Mouse (Mus musculus): ENCODE measurements around the gene AC153137.1.
"Not testable (repeated sequence)": the region's sequence is repeated elsewhere in the genome, so short reads cannot be mapped to it uniquely, and the experiment has no call there.

Gene AC153137.1

GRCm38 (mm10) chr1:30977868-30978267 lies at the start of gene AC153137.1:
TSS of gene AC153137.1 (minus strand) at chr1:30977968.
- DNase-seq (ENCODE audit: low spot score), result not testable (repeated sequence)

GRCm38 (mm10) chr1:31023173-31023572 lies 45.4 kb upstream of the AC153137.1 start:
- no peak for DNase-seq (ENCODE audit: low spot score)

DNA sequence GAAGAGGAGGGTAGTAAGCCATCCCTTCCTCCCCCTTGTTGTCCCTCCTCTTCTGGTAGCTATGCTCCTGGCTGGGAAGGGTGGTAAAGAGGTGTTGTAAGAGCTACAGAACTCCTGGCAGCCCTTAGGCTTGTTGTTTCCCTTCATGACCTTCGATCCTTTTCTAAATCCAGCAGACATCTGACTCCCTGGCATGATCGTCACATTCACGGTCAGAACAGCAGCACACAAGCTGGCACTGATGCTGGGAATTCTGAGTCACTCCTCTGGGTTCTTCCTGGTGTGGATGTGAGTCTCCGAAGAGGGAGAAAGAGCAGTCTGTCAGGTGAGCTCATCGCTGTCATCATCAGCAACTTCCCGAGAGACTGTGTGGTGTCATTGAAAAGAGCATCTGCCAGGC lies 41.5 kb upstream of the AC153137.1 start:
- no peak for DNase-seq (ENCODE audit: low spot score)

GRCm38 (mm10) chr1:31017377-31017776 lies 39.6 kb upstream of the AC153137.1 start:
- no peak for DNase-seq (ENCODE audit: low spot score)

DNA sequence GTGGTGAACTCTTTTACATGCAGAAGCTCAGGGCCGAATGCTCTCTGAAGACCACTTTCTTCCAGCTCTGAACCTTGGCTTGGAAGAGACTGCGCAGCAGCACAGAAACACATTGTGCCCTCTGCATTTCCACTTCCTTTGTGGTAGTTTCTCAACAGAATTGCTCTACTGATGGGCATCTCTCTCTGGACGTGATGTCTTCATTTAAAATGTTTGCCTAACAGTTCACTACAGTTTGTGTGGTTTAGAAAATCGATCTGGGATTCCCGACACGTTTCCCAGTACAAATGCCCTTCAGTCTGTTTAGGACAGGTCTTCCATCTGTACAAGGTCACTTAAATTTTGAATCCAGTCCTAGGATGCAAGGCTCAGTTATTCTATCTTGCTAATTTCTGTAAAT lies 38.3 kb upstream of the AC153137.1 start:
- DNase-seq (ENCODE audit: low spot score), result no peak

GRCm38 (mm10) chr1:31015261-31015660 lies 37.5 kb upstream of the AC153137.1 start:
- DNase-seq (ENCODE audit: low spot score), result no peak

- DNase-seq (ENCODE audit: low spot score), result not testable (repeated sequence)
Measured at GRCm38 (mm10) chr1:30977239-30977638, 529 bp downstream of the AC153137.1 start.

DNA sequence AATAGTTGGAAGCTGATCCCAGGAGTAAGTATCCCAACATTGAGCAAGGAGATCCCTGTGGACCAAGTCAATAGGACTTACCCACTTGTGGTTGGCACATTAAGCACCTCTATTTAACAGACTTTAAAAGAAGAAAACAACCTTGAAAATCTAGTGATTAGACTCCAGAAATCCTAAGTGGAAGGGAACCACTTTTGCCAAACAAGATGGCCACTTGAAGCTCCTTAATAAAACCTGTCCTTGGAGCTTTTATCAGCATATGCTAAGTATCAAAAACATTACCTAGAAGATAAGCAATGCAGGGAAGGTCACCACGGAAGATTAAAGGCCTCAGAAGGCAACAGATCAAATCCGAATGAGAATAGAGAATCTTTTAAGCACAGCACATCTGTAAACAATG lies 26.0 kb downstream of the AC153137.1 start:
- DNase-seq (ENCODE audit: low spot score), result no peak

DNA sequence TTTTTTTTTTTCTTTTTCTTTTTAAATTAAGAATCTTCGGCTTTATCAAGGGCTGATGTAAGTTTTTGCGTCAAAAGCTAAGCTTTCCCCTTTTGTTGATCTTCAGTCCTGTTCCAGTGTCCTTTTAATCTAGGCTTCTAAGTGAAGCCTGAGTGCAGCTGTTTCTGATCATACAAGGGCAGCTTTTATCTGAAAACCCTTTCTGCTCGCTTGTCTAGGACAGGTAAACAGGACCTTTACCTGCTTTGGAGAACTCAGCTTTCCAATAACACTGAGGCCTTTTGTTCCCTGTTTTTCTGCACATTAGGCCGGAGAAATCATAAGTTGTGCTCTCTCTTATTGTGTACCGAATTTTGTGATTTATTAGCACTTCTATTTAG lies 27.3 kb downstream of the AC153137.1 start:
- no peak for DNase-seq (ENCODE audit: low spot score)

- DNase-seq (ENCODE audit: low spot score), result peak; percentile 85
Measured at GRCm38 (mm10) chr1:30949710-30950455, 27.9 kb downstream of the AC153137.1 start.

DNA sequence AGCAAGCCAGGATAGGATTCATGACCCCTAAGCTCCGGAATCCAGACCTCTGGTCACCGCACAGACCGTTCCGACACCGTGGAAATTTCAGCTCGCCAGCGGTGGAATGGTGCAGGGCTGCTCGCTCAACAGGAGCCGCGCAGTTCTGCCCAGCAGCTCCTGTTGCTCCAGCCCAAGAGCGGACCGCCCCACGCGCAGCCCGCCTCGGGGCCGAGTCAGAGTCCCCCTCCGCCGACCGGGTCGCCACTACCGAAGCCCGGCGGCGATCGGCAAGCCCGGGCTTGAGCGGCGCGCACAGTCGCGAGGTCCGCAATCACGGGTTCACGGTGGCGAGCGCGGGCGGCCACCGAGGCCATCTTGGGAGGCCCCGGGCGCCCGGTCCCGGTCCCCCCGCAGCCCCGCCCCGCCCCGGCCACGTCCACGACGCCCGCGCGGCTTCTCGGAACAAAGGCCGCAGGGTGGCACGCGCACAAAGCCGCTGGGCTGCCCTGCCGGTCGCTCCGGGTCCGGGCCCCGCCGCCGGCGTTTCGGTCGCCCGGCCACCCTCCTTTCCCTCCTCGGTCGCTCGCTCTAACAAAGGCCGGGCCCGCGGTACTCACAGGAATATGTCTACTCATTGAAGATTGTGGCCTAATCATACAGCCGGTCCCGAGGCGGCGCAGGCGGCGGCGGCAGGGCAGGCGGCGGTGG lies 28.7 kb downstream of the AC153137.1 start:
- DNase-seq (ENCODE audit: low spot score), result peak; percentile 31

DNA sequence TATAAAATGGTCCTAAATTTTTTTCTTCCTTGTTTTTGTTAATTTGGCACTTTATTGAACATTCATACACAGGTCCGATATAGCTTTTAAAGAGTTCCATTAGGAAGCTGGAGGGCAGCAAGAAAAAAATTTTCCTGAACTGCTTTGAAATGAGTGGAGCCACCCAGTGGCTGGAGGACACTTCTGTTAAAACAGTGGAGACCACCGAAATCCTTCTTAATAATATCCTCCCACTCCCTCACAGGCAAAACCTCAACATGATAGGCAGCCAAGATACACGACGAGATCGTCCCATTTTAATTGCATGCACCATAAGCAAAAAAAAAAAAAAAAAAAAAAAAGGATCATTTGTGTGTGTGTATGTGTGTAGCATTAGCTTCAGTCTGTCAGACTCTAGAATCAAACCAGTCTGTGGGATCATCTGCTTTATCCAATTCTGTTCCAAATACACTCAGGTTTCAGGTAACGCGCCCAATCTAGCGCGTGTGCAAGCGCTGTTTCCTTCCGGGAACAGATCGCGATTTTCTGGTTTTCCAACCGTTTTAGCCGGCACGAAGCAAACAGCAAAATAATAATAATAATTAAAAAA lies 29.3 kb downstream of the AC153137.1 start:
- DNase-seq (ENCODE audit: low spot score), result no peak

DNA sequence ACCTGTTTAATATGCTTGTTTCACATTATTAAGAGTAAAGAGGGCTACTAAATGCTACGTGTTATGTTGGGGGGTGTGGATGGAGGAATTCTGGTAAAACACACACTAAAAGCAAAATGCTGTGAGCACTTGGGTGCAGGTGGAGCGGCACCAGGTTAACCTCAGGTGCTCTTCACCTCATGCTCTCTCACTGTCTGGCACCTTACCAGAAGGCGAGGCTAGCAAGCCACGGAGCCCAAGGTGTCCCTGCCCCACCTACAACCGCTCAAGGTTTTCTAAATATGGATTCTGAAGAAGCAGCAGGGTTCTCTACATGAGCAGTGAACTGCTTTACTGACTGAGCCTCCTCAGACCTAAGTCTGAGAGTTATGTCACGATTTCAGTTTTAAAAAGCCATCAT lies 32.6 kb downstream of the AC153137.1 start:
- DNase-seq (ENCODE audit: low spot score), result no peak

GRCm38 (mm10) chr1:30940571-30940970 lies 37.2 kb downstream of the AC153137.1 start:
- no peak for DNase-seq (ENCODE audit: low spot score)

- no peak for DNase-seq (ENCODE audit: low spot score)
Measured at GRCm38 (mm10) chr1:30938392-30938791, 39.4 kb downstream of the AC153137.1 start.

GRCm38 (mm10) chr1:30937396-30937965 lies 40.3 kb downstream of the AC153137.1 start:
- no peak for DNase-seq (ENCODE audit: low spot score)

DNA sequence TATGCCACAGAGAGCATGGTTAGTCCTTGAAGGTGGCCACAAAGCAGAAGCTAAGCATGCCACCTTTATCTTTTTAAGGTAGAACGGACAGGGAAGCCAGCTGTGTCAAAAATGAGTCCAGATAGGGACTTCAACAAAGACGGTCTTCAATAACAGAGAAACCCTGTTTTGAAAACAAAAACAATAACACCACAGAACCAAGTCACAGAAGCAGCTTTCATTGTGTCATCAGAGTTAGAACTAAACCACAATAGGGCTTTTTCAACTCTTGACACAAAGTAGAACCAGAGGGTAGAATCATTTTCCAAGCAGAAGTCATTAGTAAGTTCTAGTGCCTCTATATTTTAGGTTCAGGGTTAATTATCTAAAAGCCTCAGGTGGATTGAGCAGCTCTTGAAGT lies 41.3 kb downstream of the AC153137.1 start:
- DNase-seq (ENCODE audit: low spot score), result no peak

DNA sequence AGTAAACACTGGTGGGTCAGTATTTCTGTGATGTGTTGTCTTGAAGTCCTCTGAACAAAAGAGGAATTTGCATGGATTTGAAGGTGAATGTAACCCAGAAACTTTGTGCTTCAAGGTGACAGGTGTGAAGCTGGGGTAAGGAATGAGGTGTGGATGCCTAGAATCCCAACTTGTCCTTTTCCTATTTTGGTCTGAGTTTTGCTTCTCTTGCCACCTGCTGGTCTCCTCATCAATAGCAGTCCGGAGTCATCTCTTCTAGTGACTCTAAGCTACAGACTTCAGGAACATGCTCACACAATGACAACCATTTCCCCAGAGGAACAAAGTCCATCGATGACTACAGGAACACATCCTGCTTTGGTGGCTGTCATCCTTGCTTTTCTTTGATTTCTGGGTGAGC lies 46.9 kb downstream of the AC153137.1 start:
- DNase-seq (ENCODE audit: low spot score), result no peak

DNA sequence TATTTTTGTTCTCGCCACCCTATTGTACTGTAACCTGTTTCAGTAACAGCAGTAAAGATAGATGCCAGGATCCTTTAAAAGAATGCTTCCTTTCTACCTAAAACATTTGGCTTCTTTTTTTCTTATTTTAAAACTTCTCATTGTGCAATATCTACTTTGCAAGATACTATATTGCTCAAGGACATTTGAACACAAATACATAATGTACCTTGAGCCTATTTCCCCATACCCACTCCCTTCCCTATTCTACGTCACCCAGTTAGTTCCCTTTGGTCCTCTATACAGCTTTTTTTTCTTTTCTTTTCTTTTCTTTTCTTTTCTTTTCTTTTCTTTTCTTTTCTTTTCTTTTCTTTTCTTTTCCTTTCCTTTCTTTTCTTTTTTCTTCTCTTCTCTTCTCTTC lies 47.6 kb downstream of the AC153137.1 start:
- no peak for DNase-seq (ENCODE audit: low spot score)

Measured in urinary bladder, postnatal 10 days (tissue).